Mouse (Mus musculus): ENCODE measurements at regions not wholly inside any gene's neighbourhood (a gene's known extent, or its start where the extent isn't known, plus 50 kb on each side); places are given as distances from the start of the nearest gene placed in this dataset.
"Not testable (repeated sequence)": the region's sequence is repeated elsewhere in the genome, so short reads cannot be mapped to it uniquely, and the experiment has no call there.

DNA sequence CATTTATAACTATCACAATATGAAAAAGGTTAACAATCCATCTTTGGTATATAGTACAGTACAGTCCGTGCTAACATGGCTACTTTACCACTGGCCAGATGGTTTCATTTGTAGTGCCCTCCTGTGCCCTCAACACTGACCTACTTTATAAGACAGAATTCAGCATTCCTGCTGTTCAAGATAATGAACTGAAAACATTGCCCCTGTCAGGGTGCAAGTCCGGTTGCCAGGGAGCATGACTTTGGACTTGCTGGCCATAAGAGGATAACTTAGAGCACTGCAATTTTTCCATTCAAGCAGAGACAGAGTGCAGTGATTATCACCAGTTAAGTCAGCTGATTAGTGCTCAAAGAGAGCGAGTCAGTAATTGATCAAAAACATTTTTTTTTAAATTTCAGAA, 169.3 kb downstream of the Impad1 start:
- no peak for ATAC-seq (ENCODE audit: insufficient number of reproducible peaks, low FRiP score, low TSS enrichment, low read depth)
- H3K4me2 ChIP-seq: no peak overlapping the region
- no peaks in the 10 kb centered on the region for H3K9me3 ChIP-seq
- H3K36me3 ChIP-seq: no peaks in the 10 kb centered on the region
- no peak overlapping the region for H3K9ac ChIP-seq
- H3K27me3 ChIP-seq: no peaks in the 10 kb centered on the region
- no peaks in the 10 kb centered on the region for H3K4me1 ChIP-seq
- WGBS: 72% methylated on average over 3 of the region's 3 CpGs
- H3K4me3 ChIP-seq: no peak overlapping the region
- H3K27ac ChIP-seq: no peak overlapping the region

DNA sequence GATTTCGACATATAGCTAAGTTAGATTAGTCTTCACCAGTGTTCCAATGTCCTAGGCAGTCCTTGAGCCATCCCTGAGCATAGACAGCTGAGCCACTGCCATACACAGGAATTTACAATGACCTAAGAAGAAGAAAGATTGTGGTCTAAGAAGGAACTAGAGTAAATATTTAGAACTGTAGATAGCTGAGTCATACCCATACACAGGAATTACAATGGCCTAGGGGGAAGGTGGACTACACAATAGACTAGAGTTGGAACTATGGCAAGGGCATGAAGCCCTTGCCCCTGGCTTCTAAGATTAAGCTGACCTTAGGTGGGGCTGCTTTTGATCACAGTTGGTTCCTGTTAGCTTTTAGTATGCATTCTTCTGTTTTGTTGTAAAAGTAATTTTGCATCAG, 173.0 kb downstream of the Impad1 start:
- H3K4me3 ChIP-seq; H3K27me3 ChIP-seq; H3K27ac ChIP-seq; H3K9me3 ChIP-seq; ATAC-seq (ENCODE audit: insufficient number of reproducible peaks, low FRiP score, low TSS enrichment, low read depth); H3K4me1 ChIP-seq; H3K9ac ChIP-seq; H3K36me3 ChIP-seq; H3K4me2 ChIP-seq: not testable (repeated sequence)
- WGBS: 71% methylated on average over 1 of the region's 1 CpGs

DNA sequence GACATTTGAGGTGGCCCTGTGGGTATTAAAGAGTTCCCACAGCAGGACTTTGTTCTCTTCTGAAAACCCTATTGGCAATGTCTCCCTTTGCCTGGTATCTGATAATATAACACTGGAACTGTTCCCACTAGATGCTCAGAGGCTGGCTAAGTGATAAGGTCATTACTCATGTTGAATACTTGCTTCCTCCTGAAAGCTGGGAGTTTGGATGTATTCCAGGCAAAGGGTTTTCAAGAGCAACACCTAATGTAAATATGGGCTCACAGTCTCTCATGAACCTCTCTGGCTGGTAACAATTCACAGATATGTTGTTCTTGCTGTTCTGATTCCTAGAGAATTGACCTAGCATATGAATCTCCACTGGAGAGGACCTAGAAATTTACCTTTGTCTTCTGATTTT, 178.6 kb downstream of the Impad1 start:
- H3K9me3 ChIP-seq: no peaks in the 10 kb centered on the region
- no peak for ATAC-seq (ENCODE audit: insufficient number of reproducible peaks, low FRiP score, low TSS enrichment, low read depth)
- no peaks in the 10 kb centered on the region for H3K4me1 ChIP-seq
- H3K4me2 ChIP-seq: no peak overlapping the region
- H3K27ac ChIP-seq: no peak overlapping the region
- H3K36me3 ChIP-seq: no peaks in the 10 kb centered on the region
- H3K27me3 ChIP-seq: no peaks in the 10 kb centered on the region
- H3K9ac ChIP-seq: no peak overlapping the region
- no peak overlapping the region for H3K4me3 ChIP-seq
